Mouse (Mus musculus): ENCODE data around the gene Grm3.

The Grm3 gene

GRCm38 (mm10) chr5:9724956-9725600 lies at the start of gene Grm3:
Gene Grm3 (minus strand): TSS chr5:9725170.
- DNase-seq = peak; percentile 3 to 16

DNA sequence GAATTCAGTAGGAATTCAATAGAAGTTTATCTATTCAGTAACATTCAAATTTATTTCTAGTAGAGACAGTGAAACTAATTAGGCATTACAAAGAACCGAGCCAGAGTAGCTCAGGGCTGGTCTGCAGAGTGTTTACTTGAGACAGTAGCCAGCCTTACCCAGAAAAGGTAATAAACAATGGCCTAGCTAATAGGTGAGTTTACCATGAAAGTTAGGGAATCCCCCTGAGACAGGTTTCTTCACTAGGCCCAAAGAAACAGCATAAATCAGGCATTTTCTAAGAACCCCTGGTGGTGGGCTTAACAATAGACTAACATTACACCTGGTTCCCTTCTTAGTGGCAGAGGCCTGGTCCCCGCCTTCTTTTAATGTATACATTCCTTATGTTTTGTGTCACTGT lies 30.8 kb upstream of the Grm3 start:
- DNase-seq = no peak

DNA sequence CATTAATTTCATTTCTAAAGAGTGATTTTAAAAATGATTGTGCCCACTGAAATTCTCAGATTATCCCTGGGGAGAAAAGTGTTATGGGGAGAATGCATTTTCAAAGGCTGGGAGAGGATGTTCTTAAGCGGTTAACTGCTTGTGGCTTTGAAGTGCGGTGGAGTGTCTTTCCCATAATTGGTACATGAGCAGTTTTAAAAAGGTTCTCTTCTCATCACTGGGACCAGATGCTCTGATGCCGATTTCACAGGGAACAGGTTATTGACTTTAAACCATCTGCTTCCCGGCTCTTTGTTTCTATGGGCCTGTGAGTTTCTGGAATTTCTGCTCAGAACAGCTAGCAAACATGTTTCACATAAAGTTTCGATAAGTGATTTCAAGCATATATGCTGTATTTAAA lies 23.2 kb upstream of the Grm3 start:
- no peak for DNase-seq

DNA sequence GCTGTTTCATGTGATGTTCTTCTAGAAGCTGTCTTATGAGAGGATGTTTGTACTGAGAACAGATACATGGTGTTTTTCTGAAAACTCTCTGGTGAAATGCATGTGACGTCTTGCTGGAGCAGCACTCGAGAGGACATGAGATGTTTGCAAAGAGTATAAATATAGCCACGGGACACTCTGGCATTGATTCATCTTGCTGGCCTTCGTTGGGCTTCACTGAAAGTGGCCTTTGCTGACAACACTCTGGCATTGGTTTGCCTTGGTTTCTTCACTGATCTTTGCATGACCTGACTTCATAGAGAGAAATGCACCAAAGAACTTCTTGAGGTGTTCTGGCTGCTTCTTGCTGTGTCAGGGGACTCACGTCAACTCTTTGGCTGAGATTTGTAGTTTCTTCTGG lies 19.1 kb upstream of the Grm3 start:
- no peak for DNase-seq

DNA sequence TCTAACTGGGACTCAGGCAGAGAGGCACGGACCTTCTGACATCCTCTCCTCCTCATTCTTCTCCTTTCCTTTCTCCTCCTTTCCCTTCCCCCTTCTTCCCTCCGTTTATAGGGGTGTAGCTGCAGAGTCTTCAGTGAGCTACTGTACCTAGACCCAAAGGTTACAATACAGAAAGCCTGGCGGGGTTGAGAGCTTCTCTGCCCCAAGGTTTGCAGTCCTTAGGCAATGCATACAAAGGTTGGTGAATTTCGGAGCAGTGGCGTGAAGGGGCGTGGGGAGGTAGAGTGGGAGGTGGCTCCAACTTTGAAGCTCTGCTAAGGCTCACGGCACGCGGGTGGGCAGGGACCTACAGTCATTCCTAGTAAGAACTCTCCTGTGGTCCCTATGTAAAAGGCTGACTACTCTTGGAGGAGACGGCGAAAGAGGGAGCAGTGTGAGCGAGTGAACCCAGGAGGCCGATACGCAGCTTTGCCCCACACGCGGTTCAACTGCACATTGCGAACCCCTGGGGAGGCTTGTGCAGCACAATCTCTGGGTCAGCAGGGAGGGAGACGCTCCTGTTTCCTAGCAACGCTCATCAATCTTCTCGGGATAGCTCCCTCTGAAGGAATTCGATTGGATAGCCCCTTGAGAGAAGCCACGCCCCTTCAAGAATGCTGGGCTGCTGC lies 765 bp upstream of the Grm3 start:
- peak in 1 of 2 experiments; percentile 22 for DNase-seq

- DNase-seq = no peak
Measured at GRCm38 (mm10) chr5:9724287-9724955, 549 bp downstream of the Grm3 start.

- no peak for DNase-seq
Measured at GRCm38 (mm10) chr5:9721136-9721535, 3.8 kb downstream of the Grm3 start.

- DNase-seq = no peak
Measured at GRCm38 (mm10) chr5:9716295-9716694, 8.7 kb downstream of the Grm3 start.

DNA sequence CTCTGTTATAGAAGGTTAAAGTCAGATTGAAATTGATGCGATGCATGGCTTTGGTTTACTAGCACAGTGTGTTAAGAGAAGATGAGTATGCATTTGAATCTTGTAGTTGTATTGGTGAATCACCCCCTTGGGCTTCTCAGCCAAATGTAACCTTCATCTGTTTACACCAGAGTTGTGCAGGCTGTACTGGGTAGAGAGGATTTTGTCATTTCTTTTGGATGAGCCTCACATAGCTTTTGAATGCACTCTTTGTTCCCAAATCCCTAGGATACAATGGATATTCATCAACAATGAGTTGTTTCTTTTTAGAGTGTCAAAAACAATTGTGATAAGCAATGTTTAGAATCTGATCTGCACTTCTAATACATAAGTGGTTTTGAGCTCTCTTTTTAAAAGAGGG lies 17.9 kb downstream of the Grm3 start:
- no peak for DNase-seq

DNA sequence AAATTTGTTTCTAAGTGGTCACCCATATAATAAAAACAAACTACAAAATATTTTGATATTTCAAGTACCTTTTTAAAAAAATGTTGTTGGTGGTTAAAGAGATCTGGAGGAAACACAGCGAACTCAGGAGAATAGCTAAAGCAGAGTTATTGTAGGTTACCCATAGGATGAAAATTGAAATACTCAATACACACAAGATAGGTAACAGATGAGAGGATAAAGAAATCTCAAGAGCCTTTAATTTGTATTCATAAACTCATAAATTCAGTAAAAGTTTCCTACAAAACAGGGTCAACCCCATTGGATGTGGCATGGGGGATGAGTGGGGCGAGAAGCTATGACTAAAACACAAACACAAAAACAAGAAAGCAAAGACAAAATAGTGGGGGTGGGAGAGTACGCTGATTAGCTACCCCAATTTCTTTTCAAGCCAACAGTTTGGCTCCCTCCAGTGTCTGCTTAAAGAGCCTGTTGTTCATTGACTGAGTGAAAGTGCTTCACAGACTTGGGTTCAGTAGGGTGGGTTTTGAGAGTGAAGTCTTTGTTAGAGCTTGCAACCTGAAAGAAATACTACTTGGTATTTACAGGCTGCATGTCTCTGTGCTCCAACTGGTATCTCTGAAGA lies 21.5 kb downstream of the Grm3 start:
- no peak for DNase-seq

DNA sequence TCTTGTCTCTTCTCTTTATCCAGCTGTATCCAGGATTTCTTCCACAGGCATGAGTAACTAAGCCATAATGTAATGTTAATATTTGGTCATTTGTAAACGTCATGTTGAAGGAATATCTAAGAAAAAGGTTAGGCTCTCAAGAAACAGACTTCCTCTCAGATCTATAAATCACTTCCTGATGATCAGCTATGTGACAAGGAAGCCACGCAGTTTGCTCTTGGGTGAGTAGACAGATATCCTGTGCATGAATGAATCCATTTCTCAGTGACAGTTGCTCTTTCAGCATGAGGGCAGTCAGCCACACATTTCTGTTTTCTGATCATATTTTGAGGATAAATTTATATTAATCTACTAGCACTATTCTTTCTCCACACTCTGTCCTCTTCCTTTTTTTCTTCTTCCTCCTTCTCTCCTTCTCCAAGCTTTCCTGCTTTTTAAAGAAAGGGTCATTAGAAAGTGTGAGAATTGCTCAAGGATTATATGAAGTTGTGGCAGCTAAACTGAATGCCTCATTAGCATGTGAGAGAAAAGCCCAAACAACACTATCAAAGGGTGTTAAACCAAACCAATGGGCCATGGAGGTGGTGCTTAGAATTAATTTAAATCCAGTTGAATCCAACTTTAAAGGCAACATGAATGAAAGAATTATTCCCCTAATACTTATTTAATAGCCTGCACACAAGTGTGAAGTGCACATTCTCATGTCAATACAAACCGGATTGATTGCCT lies 22.1 kb downstream of the Grm3 start:
- DNase-seq = no peak

DNA sequence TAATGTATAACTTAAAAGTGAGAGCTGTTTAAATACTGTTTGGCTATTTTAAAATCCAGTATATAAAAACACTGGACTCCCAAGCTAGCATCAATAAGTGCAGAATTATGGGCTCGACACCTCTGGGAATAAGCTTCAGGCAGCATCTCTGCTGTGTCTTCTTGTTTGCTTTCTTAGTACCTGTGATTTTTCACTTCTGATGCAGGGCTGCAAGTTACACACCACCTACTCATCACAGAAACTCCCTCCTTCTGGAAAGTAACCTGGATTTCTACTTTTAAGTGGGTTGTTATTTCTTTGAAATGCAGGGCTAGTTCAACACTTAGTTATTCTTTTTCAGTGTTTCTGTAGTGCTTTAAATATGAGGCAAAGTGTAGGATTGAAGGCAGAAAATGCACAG lies 32.6 kb downstream of the Grm3 start:
- DNase-seq = no peak

DNA sequence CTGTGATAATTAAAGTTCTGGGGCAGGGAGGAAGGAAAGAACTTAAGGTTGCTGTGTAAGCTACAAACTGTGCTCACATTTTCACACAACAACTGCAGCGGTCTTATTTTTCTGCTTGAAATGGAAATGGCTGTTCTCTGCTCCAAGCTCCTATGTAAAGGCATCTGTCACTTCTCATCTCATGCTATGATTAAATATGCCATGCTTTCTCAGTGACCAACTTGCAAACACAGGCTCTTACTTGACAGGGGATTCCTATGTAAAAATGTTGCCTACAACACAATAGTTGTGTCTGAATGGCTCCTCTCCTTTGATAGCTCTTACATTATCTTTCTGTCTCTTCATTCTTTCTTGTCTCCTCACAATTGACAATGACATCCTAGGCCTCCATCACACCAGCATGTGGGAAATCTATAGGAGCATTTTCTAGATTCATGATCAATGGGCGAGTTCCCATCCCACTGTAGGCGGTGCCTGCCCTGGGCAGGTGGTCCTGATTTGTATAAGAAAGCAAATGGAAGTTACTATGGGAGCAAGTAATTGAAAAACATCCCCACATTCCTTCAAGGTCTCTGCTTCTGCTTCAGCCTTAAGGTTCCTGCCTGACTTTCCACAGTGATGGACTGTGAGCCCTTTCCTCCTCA lies 34.2 kb downstream of the Grm3 start:
- DNase-seq = no peak

GRCm38 (mm10) chr5:9690192-9690591 lies 34.8 kb downstream of the Grm3 start:
- no peak for DNase-seq

DNA sequence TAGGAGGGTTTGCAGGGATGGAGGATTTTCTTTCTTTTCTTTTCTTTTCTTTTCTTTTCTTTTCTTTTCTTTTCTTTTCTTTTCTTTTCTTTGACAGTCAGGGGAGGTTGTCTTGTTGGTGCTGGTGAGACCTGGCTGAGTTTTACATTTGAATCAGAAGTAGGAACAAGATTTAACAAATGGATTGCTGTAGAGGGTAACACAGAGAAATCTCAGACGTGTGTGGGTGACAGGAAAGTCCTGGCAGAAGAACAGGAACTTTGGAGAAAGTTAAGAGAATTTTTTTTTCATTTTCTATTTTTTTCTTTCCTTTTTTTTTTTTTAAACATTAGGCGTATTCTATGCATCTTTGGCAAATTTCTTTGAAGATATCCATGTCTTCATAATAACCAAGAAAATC lies 41.8 kb downstream of the Grm3 start:
- DNase-seq = no peak

GRCm38 (mm10) chr5:9669002-9669401 lies 56.0 kb downstream of the Grm3 start:
- DNase-seq = no peak

DNA sequence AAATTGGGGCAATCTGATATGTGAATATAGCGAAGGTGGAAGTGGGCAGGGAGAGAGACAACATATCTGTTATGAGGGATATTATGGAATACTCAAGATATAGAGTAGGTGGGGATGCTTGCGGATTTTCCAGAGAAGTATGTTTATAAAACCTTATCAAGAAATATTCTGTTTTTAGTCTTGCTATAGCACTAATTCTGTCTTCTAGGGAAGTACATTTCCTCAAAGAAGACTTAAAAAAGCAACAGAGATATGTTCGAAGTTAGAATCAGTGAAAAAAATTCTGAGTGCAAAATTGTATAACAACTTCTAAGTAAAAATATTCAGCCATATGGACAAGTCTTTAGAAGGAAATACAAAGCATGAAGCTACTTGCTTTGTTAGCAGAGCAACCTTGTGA lies 61.6 kb downstream of the Grm3 start:
- no peak for DNase-seq

DNA sequence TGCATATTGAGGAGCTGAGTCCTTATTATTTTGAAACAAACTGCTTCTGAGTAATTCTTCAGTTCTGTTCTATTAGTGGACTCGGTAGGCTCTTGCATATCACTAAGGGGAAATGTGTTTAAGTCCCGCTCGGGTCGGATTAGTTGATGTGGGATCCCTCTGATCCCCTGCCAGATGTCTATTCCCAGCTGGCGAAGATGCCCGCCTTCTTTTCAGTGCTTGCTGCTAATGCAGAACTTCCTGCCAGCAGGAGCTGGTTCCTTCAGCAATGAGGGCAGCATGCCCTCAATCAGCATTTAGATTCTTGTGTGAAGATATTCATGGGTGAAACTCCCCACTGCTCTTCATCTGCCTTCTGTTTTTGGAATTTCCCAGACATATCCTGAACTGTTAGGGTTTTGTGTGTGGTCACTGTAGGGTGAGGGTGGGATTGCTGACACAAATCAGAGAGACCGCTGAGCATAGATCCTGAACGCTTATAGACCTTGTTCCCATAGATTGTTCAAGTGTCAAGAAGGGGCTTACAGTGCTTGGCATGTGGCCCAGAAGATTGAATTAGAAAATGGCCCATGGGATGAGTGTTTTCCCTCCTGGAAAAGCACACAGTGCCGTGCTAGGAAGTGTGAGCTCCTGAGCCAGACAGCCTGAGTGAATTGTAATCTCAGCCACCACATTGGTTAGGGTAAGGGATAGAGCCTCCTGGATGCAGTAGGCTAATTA lies 62.9 kb downstream of the Grm3 start:
- DNase-seq = no peak

DNA sequence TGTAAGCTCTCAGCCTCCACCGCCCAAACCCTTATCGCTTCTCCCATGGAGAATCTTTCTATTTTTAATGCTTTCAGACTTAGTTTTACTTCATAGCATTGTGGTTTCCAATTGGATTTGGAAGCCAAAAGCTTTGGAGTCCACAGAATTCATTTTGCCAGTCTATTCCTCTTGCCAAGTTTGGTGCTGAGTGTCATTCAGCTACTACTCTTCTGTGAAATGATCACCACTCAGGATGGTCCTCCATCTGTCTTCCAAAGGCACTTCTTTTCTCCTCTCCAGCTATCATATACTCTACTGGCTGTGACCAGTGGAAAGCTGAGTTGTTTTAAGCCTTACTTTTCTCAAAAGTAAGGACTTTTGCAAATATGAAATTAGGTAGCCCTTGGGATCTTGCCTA lies 86.4 kb downstream of the Grm3 start:
- DNase-seq = no peak

- no peak for DNase-seq
Measured at GRCm38 (mm10) chr5:9627220-9627619, 97.8 kb downstream of the Grm3 start.

DNA sequence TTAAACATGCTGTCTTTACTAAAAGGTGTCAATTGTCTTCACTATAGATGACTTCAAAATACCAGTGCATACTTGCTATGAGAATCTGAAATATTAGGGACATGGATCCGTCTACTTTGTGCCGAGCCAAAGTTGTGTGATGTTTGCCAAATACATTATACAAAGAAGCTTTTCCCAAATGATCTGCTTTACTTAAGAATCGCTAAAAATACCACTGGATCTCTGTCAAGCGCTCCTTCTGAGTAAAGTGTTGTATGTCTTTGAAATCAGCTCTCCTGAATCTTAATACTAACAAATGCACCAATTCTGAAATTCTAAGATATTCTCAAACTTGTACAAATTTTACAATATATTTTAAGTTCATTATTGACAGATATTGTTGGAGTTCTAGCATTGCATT lies 100.6 kb downstream of the Grm3 start:
- no peak for DNase-seq

DNA sequence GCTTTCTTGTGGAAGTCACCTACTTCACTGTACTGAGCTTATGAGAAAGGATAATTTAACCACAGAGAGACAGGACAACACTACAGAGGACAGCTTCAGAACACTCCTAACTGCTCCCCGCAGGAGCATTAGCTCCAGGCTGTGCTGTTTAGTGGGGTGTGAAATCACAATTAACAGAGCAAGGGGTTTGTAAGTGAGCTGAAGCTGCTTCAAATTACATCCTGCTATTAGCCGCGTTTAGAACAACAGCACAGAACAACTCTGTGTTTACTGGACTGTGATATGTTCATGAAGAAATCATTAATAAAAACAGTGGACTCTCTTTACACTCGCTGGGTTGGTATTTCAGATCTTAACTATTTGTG lies 101.9 kb downstream of the Grm3 start:
- no peak for DNase-seq

Measured in lung, postnatal 4 days (tissue).